Mouse (Mus musculus): ENCODE measurements around the gene Col25a1. TPM values are rescaled to one million over a fixed set of nuclear protein-coding genes. Genes with fewer than 3 reads are reported as not detected.

The Col25a1 gene
- polyA plus RNA-seq, 1 experiment from 2014 or later, result 0.59 TPM

DNA sequence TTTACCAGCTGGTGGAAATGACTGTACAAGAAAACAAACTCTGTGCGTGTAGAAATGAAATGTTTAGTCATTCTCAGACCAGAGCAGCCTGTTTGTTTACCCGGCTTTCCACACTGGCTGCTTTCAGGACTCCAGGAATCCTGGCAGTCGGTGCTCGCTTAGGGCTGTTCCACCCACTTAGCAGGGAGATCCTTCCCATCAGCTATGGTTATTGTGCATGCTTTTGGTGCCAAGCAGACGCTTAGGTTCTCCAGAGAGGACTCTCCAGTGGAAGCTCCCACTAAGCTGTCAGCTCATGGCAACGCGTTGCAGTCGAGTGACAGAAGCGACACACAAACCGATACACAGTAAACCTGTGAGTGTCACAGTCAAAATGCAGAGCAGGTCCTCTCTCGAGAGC, 2.7 kb upstream of the Col25a1 start:
- Histone ChIP-seq H3K36me3 (ENCODE audit: control insufficient read depth, insufficient read depth) (no peaks in the 10 kb centered on the region), H3K9ac (ENCODE audit: low read depth, low read length) (no peak overlapping the region), H3K9me3 (ENCODE audit: control insufficient read depth) (no peaks in the 10 kb centered on the region), H3K4me3 (ENCODE audit: low read depth, low read length) (no peak overlapping the region), H3K4me1 (replicated peaks; ENCODE audit: control insufficient read depth, insufficient read depth, low read length) (0 out of 2 replicates have a peak, but pooled peaks cover 4% of the 10 kb centered on the region), H3K4me2 (replicated peaks; ENCODE audit: low read depth) (no peak overlapping the region), H3K27me3 (replicated peaks; ENCODE audit: control insufficient read depth, insufficient read depth, low read length) (no peaks in the 10 kb centered on the region), H3K27ac (ENCODE audit: low read depth, low read length) (no peak overlapping the region)
- 71% methylated on average over 11 of the region's 11 CpGs for WGBS
- no peak for TF ChIP-seq CTCF (IDR thresholded peaks at IDR 0.05; ENCODE audit: low read depth)
- no peak for ATAC-seq

DNA sequence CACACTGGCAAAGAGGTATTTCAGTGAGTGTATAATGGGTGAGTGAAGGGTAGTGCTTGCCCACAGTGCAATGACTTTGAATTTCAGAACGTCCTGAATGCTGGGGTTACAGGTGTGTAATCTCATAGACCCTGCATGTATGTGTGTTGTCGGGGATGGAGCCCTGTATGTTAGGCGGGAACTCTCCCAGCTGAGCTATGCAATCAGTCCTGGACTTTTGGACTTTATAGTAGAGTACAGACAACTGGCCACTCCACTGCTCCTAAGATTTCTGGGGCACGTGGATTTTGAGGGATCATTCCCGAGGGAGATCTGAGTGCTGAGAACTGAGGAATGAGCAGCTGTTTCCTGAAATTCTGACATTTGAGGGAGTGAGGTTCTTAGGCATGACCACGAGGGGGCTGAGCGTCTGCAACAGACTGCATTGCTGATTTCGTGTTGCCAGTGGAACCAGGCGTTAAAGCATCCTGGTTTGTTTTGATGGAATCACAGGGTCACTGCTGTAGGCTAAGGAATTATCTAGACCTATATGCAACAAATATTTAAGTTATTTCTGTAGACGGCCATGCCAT, 1.6 kb upstream of the Col25a1 start:
- 0 out of 2 replicates have a peak, but pooled peaks cover 4% of the 10 kb centered on the region for H3K4me1 ChIP-seq (replicated peaks; ENCODE audit: control insufficient read depth, insufficient read depth, low read length)
- H3K9me3 ChIP-seq (ENCODE audit: control insufficient read depth), result no peaks in the 10 kb centered on the region
- H3K4me2 ChIP-seq (replicated peaks; ENCODE audit: low read depth), result no peak overlapping the region
- no peak overlapping the region for H3K4me3 ChIP-seq (ENCODE audit: low read depth, low read length)
- no peak overlapping the region for H3K27ac ChIP-seq (ENCODE audit: low read depth, low read length)
- H3K9ac ChIP-seq (ENCODE audit: low read depth, low read length), result no peak overlapping the region
- TF ChIP-seq CTCF (IDR thresholded peaks at IDR 0.05; ENCODE audit: low read depth), result peak; percentile 67
- peak; percentile 43; the same call in 1 of the 2 replicates for ATAC-seq
- WGBS, result 26% methylated on average over 10 of the region's 10 CpGs
- H3K27me3 ChIP-seq (replicated peaks; ENCODE audit: control insufficient read depth, insufficient read depth, low read length), result no peaks in the 10 kb centered on the region
- no peaks in the 10 kb centered on the region for H3K36me3 ChIP-seq (ENCODE audit: control insufficient read depth, insufficient read depth)

DNA sequence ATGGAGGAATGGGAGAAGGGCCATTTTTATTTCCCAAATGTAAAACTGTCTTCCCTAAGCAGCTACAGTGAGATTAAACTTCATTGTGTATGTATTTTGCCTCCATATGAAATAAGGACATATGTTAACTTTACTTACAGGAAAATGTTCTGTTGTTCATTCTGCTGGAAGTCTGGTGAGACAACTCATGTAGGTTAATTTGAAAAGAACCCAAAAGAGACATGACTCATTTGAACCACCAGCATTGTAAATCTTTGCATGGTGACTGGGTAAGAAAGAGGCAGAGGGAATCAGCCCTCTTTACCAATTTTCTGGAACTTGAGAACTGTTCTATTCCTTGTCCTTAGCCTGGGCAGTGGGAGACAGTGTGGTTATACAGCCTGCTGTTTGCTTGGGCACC, 5.9 kb downstream of the Col25a1 start:
- H3K9ac ChIP-seq (ENCODE audit: low read depth, low read length), result no peak overlapping the region
- no peak for TF ChIP-seq CTCF (IDR thresholded peaks at IDR 0.05; ENCODE audit: low read depth)
- no peaks in the 10 kb centered on the region for H3K9me3 ChIP-seq (ENCODE audit: control insufficient read depth)
- no peaks in the 10 kb centered on the region for H3K36me3 ChIP-seq (ENCODE audit: control insufficient read depth, insufficient read depth)
- no peak overlapping the region for H3K4me2 ChIP-seq (replicated peaks; ENCODE audit: low read depth)
- H3K27ac ChIP-seq (ENCODE audit: low read depth, low read length), result no peak overlapping the region
- H3K27me3 ChIP-seq (replicated peaks; ENCODE audit: control insufficient read depth, insufficient read depth, low read length), result no peaks in the 10 kb centered on the region
- no peak overlapping the region for H3K4me3 ChIP-seq (ENCODE audit: low read depth, low read length)
- no peaks in the 10 kb centered on the region for H3K4me1 ChIP-seq (replicated peaks; ENCODE audit: control insufficient read depth, insufficient read depth, low read length)
- ATAC-seq, result no peak

DNA sequence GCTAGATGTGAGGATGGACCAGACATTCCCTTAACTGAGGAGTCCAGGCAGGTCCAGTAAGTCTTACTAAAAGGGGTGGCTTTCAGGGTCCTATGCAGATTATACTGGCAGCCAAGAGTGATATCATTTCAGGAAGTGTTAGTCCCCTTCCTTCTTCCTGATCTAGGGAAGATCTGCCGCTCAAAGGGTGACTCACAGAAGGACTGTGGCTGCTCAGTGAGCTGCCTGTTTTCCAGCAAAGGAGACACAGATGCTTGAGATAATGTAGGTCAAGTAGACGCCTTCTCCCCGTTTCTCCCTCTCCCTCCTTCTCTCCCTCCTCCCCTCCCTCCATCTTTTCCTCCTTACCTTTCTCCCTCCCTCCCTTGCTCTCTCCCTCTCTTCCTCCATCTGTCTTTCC, 6.3 kb downstream of the Col25a1 start:
- H3K4me3 ChIP-seq (ENCODE audit: low read depth, low read length), result no peak overlapping the region
- H3K36me3 ChIP-seq (ENCODE audit: control insufficient read depth, insufficient read depth), result no peaks in the 10 kb centered on the region
- H3K9me3 ChIP-seq (ENCODE audit: control insufficient read depth), result no peaks in the 10 kb centered on the region
- ATAC-seq, result no peak
- H3K9ac ChIP-seq (ENCODE audit: low read depth, low read length), result no peak overlapping the region
- H3K27ac ChIP-seq (ENCODE audit: low read depth, low read length), result no peak overlapping the region
- no peaks in the 10 kb centered on the region for H3K4me1 ChIP-seq (replicated peaks; ENCODE audit: control insufficient read depth, insufficient read depth, low read length)
- 60% methylated on average over 3 of the region's 3 CpGs for WGBS
- H3K4me2 ChIP-seq (replicated peaks; ENCODE audit: low read depth), result no peak overlapping the region
- no peaks in the 10 kb centered on the region for H3K27me3 ChIP-seq (replicated peaks; ENCODE audit: control insufficient read depth, insufficient read depth, low read length)
- no peak for TF ChIP-seq CTCF (IDR thresholded peaks at IDR 0.05; ENCODE audit: low read depth)

DNA sequence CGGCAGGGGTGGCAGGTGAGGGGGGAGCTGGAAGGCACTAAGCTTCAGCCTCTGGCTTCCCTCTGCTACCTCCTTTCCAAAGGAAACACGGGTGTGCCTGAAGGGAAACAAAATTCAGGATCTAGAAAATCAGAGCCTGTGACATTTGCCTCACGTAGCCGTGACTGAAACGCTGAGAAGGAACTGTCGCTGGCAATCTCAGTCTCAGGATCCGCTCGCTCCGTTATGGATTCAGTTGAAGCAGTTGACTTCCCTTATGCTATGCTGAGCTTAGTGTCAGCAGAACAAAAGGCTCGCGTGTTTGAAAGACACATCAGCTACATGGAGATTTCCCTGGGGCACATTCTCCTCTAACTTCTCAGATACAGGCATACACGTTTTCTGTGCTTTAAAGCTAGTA, 14.6 kb downstream of the Col25a1 start:
- ATAC-seq, result no peak
- no peaks in the 10 kb centered on the region for H3K36me3 ChIP-seq (ENCODE audit: control insufficient read depth, insufficient read depth)
- H3K27me3 ChIP-seq (replicated peaks; ENCODE audit: control insufficient read depth, insufficient read depth, low read length), result no peaks in the 10 kb centered on the region
- no peaks in the 10 kb centered on the region for H3K4me1 ChIP-seq (replicated peaks; ENCODE audit: control insufficient read depth, insufficient read depth, low read length)
- TF ChIP-seq CTCF (IDR thresholded peaks at IDR 0.05; ENCODE audit: low read depth), result no peak
- no peaks in the 10 kb centered on the region for H3K9me3 ChIP-seq (ENCODE audit: control insufficient read depth)
- no peak overlapping the region for H3K9ac ChIP-seq (ENCODE audit: low read depth, low read length)
- H3K27ac ChIP-seq (ENCODE audit: low read depth, low read length), result no peak overlapping the region
- H3K4me2 ChIP-seq (replicated peaks; ENCODE audit: low read depth), result no peak overlapping the region
- no peak overlapping the region for H3K4me3 ChIP-seq (ENCODE audit: low read depth, low read length)
- 77% methylated on average over 12 of the region's 12 CpGs for WGBS

DNA sequence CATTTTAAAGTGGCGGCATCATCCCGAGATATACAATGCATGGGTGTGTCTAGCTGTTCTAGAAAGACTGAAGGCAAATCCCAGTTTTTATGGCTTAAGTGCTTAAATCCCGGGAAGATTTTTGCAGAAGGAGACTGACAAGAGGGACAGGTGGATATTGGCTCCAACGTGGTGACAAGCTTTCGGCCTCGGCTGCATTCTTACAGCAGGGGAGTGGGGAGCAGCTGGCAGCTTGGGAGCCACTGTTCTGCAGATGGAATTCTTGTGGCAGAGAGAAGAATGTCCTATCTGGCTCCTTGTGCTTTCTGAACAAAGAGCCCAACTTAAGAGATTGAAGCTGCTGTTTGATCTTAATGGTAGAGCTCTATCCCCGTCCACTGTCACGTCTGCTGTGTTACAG, 16.5 kb downstream of the Col25a1 start:
- no peaks in the 10 kb centered on the region for H3K27me3 ChIP-seq (replicated peaks; ENCODE audit: control insufficient read depth, insufficient read depth, low read length)
- H3K4me3 ChIP-seq (ENCODE audit: low read depth, low read length), result no peak overlapping the region
- WGBS, result 50% methylated on average over 8 of the region's 8 CpGs
- H3K4me1 ChIP-seq (replicated peaks; ENCODE audit: control insufficient read depth, insufficient read depth, low read length), result no peaks in the 10 kb centered on the region
- H3K27ac ChIP-seq (ENCODE audit: low read depth, low read length), result no peak overlapping the region
- no peaks in the 10 kb centered on the region for H3K9me3 ChIP-seq (ENCODE audit: control insufficient read depth)
- no peak for ATAC-seq
- no peak for TF ChIP-seq CTCF (IDR thresholded peaks at IDR 0.05; ENCODE audit: low read depth)
- H3K36me3 ChIP-seq (ENCODE audit: control insufficient read depth, insufficient read depth), result no peaks in the 10 kb centered on the region
- no peak overlapping the region for H3K4me2 ChIP-seq (replicated peaks; ENCODE audit: low read depth)
- H3K9ac ChIP-seq (ENCODE audit: low read depth, low read length), result no peak overlapping the region

DNA sequence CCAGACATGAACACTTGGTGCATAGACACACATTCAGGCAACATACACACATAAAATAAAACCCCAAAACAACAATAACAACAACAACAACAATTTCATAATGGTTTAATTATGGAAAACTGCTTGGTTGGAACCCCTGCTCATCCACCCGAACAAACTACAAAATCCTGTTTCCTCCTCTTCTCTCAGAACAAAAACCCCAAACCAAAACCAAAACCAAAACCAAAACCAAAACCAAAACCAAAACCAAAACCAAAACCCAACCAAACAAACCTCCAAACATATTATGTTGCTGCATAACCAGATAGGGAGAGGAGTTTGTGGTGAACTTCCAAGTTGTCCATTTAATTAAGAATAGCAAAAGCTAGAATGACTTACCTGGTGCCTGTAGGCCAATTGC, 17.9 kb downstream of the Col25a1 start:
- H3K36me3 ChIP-seq (ENCODE audit: control insufficient read depth, insufficient read depth), result no peaks in the 10 kb centered on the region
- ATAC-seq, result no peak
- no peak overlapping the region for H3K4me2 ChIP-seq (replicated peaks; ENCODE audit: low read depth)
- H3K4me3 ChIP-seq (ENCODE audit: low read depth, low read length), result no peak overlapping the region
- H3K9ac ChIP-seq (ENCODE audit: low read depth, low read length), result no peak overlapping the region
- TF ChIP-seq CTCF (IDR thresholded peaks at IDR 0.05; ENCODE audit: low read depth), result no peak
- H3K27me3 ChIP-seq (replicated peaks; ENCODE audit: control insufficient read depth, insufficient read depth, low read length), result no peaks in the 10 kb centered on the region
- WGBS, result 86% methylated on average over 1 of the region's 1 CpGs
- H3K4me1 ChIP-seq (replicated peaks; ENCODE audit: control insufficient read depth, insufficient read depth, low read length), result no peaks in the 10 kb centered on the region
- H3K27ac ChIP-seq (ENCODE audit: low read depth, low read length), result no peak overlapping the region
- no peaks in the 10 kb centered on the region for H3K9me3 ChIP-seq (ENCODE audit: control insufficient read depth)

Measured in intestine, postnatal 0 days (tissue).